Mouse (Mus musculus) embryonic facial prominence, embryonic 13.5 days (tissue): ENCODE measurements around the gene Fkbpl. TPM values are rescaled to one million over a fixed set of nuclear protein-coding genes. Genes with fewer than 3 reads are reported as not detected.

ENCODE experiments used
- ATAC-seq: fragments of 200-750 bp; cut with Nextera tagmentation; 2 replicates; pipeline ENCODE4 v1.8.0; 2017; ENCODE audit warnings: low read depth; ENCODE audit not compliant: insufficient number of reproducible peaks, insufficient read depth, low FRiP score, low TSS enrichment
- H3K27ac ChIP-seq: fragments of 300-500 bp; sonication (generic); 2 replicates; pipeline ENCODE4 v1.5.1; 2015; ENCODE audit warnings: moderate library complexity, mild to moderate bottlenecking, inconsistent platforms
- H3K27me3 ChIP-seq: fragments of 300-500 bp; sonication (generic); 2 replicates; pipeline ENCODE4 v1.6.1; 2015; ENCODE audit warnings: mild to moderate bottlenecking, inconsistent platforms
- H3K36me3 ChIP-seq: fragments of 300-500 bp; sonication (generic); 2 replicates; pipeline ENCODE4 v1.6.1; 2015; ENCODE audit warnings: mild to moderate bottlenecking, inconsistent platforms
- H3K4me1 ChIP-seq: fragments of 300-500 bp; sonication (generic); 2 replicates; pipeline ENCODE4 v1.6.1; 2015; ENCODE audit warnings: inconsistent platforms
- H3K4me2 ChIP-seq: fragments of 300-500 bp; sonication (generic); 2 replicates; pipeline ENCODE4 v1.6.1; 2015; ENCODE audit warnings: moderate library complexity, mild to moderate bottlenecking, inconsistent platforms
- H3K4me3 ChIP-seq: fragments of 300-500 bp; sonication (generic); 2 replicates; pipeline ENCODE4 v1.5.1; 2015; ENCODE audit warnings: mild to moderate bottlenecking, inconsistent platforms
- H3K9ac ChIP-seq: fragments of 300-500 bp; sonication (generic); 2 replicates; pipeline ENCODE4 v1.6.1; 2015; ENCODE audit warnings: mild to moderate bottlenecking, inconsistent platforms
- H3K9me3 ChIP-seq: fragments of 300-500 bp; sonication (generic); 2 replicates; pipeline ENCODE4 v1.6.1; 2016; ENCODE audit warnings: inconsistent platforms
- WGBS: fragments of 180-500 bp; shearing (Covaris S2); methylation state at CpG from one replicate; pipeline ENCODE4 v1.1.7; 2015; ENCODE audit warnings: mixed read lengths; 5-methylcytosine and 5-hydroxymethylcytosine counted together
- polyA plus RNA-seq: library from polyadenylated mRNA; unstranded; fragments of >200 nt; fragmentation: Nextera tagmentation; extraction: Ambion mirVana; gene quantifications from 2 replicates; pipeline ENCODE4 v1.2.1, GENCODE M21; 2015

Fkbpl gene
- 15.0 and 18.0 TPM in 2 replicates for polyA plus RNA-seq

- Histone ChIP-seq H3K27ac (peak within 1 kb of the TSS; percentile 81), H3K36me3 (peaks cover 9% of the 10 kb centered on the region), H3K9ac (peak within 1 kb of the TSS; percentile 79), H3K4me3 (peak within 1 kb of the TSS; percentile 100), H3K4me1 (peaks cover 49% of the 10 kb centered on the region), H3K9me3 (no peaks in the 10 kb centered on the region), H3K4me2 (peak within 1 kb of the TSS; percentile 78), H3K27me3 (no peaks in the 10 kb centered on the region)
- ATAC-seq, result peak; percentile 74
- under 1% methylated on average over 16 of the region's 16 CpGs for WGBS
Observed at GRCm38 (mm10) chr17:34644608-34645007, at the start of gene Fkbpl. Gene Fkbpl (plus strand): TSS chr17:34644764.

GRCm38 (mm10) chr17:34596098-34596497 lies 48.5 kb upstream of the Fkbpl start:
- H3K27me3 ChIP-seq, result no peaks in the 10 kb centered on the region
- ATAC-seq, result no peak
- H3K4me2 ChIP-seq, result no peak overlapping the region
- H3K9ac ChIP-seq, result no peak overlapping the region
- H3K36me3 ChIP-seq, result peaks cover 46% of the 10 kb centered on the region
- no peak overlapping the region for H3K27ac ChIP-seq
- H3K4me1 ChIP-seq, result peaks cover 56% of the 10 kb centered on the region
- no peak overlapping the region for H3K4me3 ChIP-seq
- H3K9me3 ChIP-seq, result no peaks in the 10 kb centered on the region
- 70% methylated on average over 8 of the region's 8 CpGs for WGBS

- Histone ChIP-seq H3K36me3 (peaks cover 57% of the 10 kb centered on the region), H3K4me3 (no peak within 1 kb of the TSS), H3K4me1 (peaks cover 57% of the 10 kb centered on the region), H3K27me3 (no peaks in the 10 kb centered on the region), H3K4me2 (peak within 1 kb of the TSS; percentile 9; the same call in 1 of the 2 replicates), H3K9me3 (no peaks in the 10 kb centered on the region), H3K27ac (peak within 1 kb of the TSS; percentile 7), H3K9ac (peak within 1 kb of the TSS; percentile 44; the same call in 1 of the 2 replicates)
- 12% methylated on average over 6 of the region's 6 CpGs for WGBS
- ATAC-seq, result no peak
Observed at GRCm38 (mm10) chr17:34597566-34598095, 46.9 kb upstream of the Fkbpl start, which contains the start of gene Ager. Gene Ager (plus strand): TSS chr17:34597862.

DNA sequence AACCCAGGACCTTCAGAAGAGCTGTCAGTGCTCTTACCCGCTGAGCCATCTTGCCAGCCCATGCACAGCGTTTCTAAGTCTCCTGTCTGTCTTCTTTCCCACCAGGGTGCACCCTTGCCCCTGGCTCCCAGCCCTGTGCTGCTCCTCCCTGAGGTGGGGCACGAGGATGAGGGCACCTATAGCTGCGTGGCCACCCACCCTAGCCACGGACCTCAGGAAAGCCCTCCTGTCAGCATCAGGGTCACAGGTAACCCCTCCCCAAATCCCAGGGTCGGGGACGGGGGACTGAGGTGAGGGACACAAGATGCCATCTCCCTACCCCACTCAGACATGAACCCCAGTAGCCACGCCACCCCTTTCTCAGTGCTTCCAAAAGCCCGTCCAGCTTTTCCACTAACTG lies 44.7 kb upstream of the Fkbpl start:
- WGBS, result 78% methylated on average over 9 of the region's 9 CpGs
- peaks cover 47% of the 10 kb centered on the region for H3K36me3 ChIP-seq
- ATAC-seq, result no peak
- H3K27ac ChIP-seq, result no peak overlapping the region
- H3K4me1 ChIP-seq, result peaks cover 48% of the 10 kb centered on the region
- no peak overlapping the region for H3K4me2 ChIP-seq
- H3K9me3 ChIP-seq, result no peaks in the 10 kb centered on the region
- no peak overlapping the region for H3K4me3 ChIP-seq
- H3K9ac ChIP-seq, result no peak overlapping the region
- no peaks in the 10 kb centered on the region for H3K27me3 ChIP-seq

DNA sequence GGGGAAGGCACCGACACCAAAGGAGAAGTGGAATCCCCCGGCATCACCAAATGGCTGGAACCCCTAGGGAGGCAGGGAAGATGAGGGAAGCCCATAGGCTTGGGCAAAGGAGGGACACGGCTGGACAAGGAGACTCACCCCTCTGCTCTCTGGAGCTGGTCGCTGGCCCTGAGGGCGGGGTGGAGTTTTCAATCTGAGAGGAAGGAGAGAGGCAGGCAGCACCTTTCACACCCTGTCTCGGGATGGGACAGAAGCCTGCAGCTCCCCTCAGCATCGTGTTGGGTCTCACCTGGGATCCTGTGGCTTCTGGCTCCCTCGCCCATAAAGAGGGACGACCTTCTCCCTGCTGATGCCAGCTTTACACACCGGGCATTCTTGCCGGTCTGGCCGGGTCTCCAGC lies 42.8 kb upstream of the Fkbpl start:
- no peak for ATAC-seq
- Histone ChIP-seq H3K36me3 (peaks cover 30% of the 10 kb centered on the region), H3K4me2 (peak overlapping the region; percentile 86; the same call in 1 of the 2 replicates)

DNA sequence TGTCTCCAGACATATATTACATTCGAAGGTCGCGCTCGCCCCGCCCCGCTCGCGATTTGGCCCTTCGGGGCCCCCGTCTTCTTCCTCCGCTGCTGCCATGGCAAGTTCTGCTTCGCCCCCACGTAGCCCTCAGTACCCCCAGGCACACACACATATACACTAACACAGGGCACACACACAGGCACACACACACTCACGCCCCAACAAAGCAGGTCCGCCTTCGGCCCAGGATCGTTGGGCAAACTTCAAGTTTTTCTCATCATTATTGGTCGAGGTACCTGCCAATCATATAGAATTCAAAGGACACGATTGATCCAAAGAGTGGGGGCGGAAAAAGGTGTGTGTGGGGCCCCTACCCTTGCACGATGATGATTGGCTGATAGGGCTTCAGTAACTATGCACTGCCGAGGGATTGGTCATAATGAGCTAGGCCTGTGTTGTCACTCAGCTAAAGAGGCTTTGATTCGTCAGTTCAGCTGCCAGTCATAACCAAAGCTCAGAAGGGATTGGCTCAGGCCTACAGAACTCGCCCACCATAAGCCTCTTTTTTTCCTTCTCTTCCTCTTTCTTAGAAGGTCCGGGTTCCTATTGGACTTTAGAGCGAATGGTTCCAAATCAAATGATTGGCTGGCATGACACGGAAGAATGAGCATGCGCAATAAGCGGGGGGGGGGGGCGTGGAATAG lies 41.0 kb upstream of the Fkbpl start, which contains the start of gene Rnf5:
Gene Rnf5 (minus strand): TSS at position 316 of the 686 bp plus-strand sequence.
- peak within 1 kb of the TSS; percentile 92 for H3K9ac ChIP-seq
- WGBS, result under 1% methylated on average over 30 of the region's 30 CpGs
- H3K4me2 ChIP-seq, result peak within 1 kb of the TSS; percentile 95
- H3K4me3 ChIP-seq, result peak within 1 kb of the TSS; percentile 90
- H3K9me3 ChIP-seq, result no peaks in the 10 kb centered on the region
- H3K27me3 ChIP-seq, result no peaks in the 10 kb centered on the region
- H3K36me3 ChIP-seq, result peaks cover 33% of the 10 kb centered on the region
- H3K4me1 ChIP-seq, result peaks cover 39% of the 10 kb centered on the region
- peak; percentile 96 for ATAC-seq
- H3K27ac ChIP-seq, result peak within 1 kb of the TSS; percentile 89

More for the DNA sequence above, 42.8 kb upstream of the Fkbpl start:
- Histone ChIP-seq H3K4me3 (peak overlapping the region; percentile 90; the same call in 1 of the 2 replicates), H3K27ac (no peak overlapping the region), H3K27me3 (no peaks in the 10 kb centered on the region), H3K9me3 (no peaks in the 10 kb centered on the region), H3K4me1 (peaks cover 40% of the 10 kb centered on the region), H3K9ac (no peak overlapping the region)
- 82% methylated on average over 12 of the region's 12 CpGs for WGBS

DNA sequence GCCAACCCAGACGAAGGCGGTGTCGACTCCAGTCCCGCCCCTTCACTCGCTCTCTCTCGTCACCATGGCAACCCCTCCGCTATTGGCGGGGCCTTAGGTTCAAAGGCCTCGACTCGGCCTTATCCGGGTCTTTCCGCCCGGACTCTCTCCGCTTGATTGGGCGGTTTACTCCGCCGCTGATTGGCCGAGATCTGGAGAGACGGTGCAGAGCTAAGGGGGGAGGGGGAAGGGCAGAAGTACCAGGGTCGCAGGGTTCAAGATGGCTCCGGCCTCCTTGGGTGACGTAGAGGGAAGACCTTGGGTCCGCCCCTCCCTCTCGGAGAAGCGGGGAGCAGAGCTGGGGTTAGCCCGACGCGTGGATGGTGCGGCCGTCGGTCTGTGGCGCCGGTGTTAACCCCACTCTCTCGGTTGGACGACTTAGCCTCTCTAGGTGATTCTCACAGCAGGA lies 40.5 kb upstream of the Fkbpl start, which contains the start of gene Agpat1:
Gene Agpat1 (plus strand): TSS at position 202 of the 448 bp plus-strand sequence.
- Histone ChIP-seq H3K4me1 (peaks cover 41% of the 10 kb centered on the region), H3K9ac (peak within 1 kb of the TSS; percentile 92), H3K9me3 (no peaks in the 10 kb centered on the region), H3K36me3 (peaks cover 30% of the 10 kb centered on the region), H3K4me3 (peak within 1 kb of the TSS; percentile 90), H3K4me2 (peak within 1 kb of the TSS; percentile 95), H3K27me3 (no peaks in the 10 kb centered on the region), H3K27ac (peak within 1 kb of the TSS; percentile 89)
- under 1% methylated on average over 35 of the region's 35 CpGs for WGBS
- ATAC-seq, result peak; percentile 84

DNA sequence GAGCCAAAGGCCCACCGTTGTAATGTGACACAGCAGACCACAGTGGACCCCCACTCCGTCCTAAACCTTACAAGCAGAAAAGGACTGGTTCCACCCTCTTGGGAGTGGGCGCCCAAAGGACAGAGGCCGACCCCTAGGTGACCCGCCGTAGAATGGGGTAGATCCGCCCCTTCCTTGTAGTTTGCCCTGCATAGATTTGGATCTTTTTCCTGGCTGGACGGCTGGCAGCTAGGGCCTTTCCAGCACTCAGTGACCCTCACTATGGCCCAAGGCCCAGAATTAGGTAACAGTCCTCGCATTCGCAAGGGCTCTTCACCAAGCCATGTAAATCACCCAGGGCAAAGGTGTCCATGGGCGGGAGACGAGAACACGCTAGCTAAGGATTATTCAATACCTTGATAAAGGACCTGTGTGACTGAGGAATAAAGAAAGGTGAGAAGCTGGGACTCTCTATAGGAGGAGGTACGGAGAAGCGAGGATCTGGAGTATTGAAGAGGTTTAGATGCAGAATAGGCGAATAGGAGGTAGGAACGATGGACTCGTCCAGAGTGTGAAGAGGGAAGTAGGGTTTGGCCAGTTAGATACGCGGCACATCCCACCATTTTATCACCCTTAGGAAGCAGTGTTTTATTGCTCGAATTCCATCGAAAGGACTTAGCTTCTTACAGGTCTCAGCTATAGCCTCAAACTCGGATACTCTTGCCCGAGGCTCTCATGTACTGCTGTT lies 39.9 kb upstream of the Fkbpl start:
- no peak for ATAC-seq

DNA sequence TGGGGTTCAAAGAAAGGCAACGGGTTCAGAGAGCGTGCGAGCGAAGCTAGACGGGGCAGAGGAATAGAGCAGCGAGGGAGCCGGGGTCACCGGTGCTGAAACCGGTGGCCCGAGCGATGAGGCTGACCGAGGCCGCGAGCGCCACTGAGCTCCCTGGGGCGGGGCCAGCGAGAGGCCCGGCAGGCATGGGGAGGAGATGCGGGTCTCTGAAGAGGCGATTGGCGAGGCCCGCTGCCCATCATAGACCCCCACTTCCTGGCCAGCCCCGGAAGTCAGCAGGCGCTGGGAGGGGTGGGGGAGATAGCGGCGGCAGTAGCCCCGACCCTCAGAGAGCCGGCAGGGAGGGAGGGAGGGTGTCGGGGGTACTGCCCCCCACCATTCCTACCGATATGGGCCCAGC lies 39.0 kb upstream of the Fkbpl start:
- ATAC-seq, result peak; percentile 53; the same call in 1 of the 2 replicates
- Histone ChIP-seq H3K9me3 (no peaks in the 10 kb centered on the region), H3K27me3 (no peaks in the 10 kb centered on the region), H3K4me3 (peak overlapping the region; percentile 90), H3K4me1 (peaks cover 41% of the 10 kb centered on the region), H3K27ac (peak overlapping the region; percentile 89), H3K36me3 (peaks cover 25% of the 10 kb centered on the region), H3K9ac (peak overlapping the region; percentile 92), H3K4me2 (peak overlapping the region; percentile 95)
- under 1% methylated on average over 27 of the region's 30 CpGs for WGBS

More for the DNA sequence above, 39.9 kb upstream of the Fkbpl start:
- Histone ChIP-seq H3K9me3 (no peaks in the 10 kb centered on the region), H3K27ac (peak overlapping the region; percentile 89), H3K4me2 (peak overlapping the region; percentile 95), H3K27me3 (no peaks in the 10 kb centered on the region), H3K4me3 (peak overlapping the region; percentile 90), H3K9ac (peak overlapping the region; percentile 92), H3K4me1 (peaks cover 41% of the 10 kb centered on the region), H3K36me3 (peaks cover 29% of the 10 kb centered on the region)
- WGBS, result 16% methylated on average over 24 of the region's 24 CpGs

GRCm38 (mm10) chr17:34606186-34607039 lies 38.2 kb upstream of the Fkbpl start:
- Histone ChIP-seq H3K27me3 (no peaks in the 10 kb centered on the region), H3K36me3 (peaks cover 26% of the 10 kb centered on the region), H3K27ac (peak overlapping the region; percentile 89), H3K9me3 (no peaks in the 10 kb centered on the region), H3K4me2 (peak overlapping the region; percentile 95), H3K4me1 (peaks cover 41% of the 10 kb centered on the region), H3K4me3 (peak overlapping the region; percentile 90), H3K9ac (peak overlapping the region; percentile 92)
- no peak for ATAC-seq
- 14% methylated on average over 32 of the region's 32 CpGs for WGBS
